Mouse (Mus musculus) kidney, adult 2 months (tissue): ENCODE measurements at regions not wholly inside any gene's neighbourhood (a gene's known extent, or its start where the extent isn't known, plus 50 kb on each side); places are given as distances from the start of the nearest gene placed in this dataset.

ENCODE experiments used
- DNase-seq: peaks from one replicate; pipeline ENCODE4 v3.0.0; 2021
- H3K27ac ChIP-seq: fragments of 200-500 bp; 2 replicates; pipeline ENCODE4 v1.5.1; 2012; ENCODE audit warnings: low read depth, low read length, control low read depth, inconsistent platforms; ENCODE audit not compliant: insufficient read depth
- H3K27me3 ChIP-seq: fragments of 200-500 bp; replicated peaks from 2 replicates; pipeline ENCODE4 v1.6.1; 2012; ENCODE audit warnings: mild to moderate bottlenecking, moderate library complexity, low read length, inconsistent platforms; ENCODE audit not compliant: control insufficient read depth, insufficient read depth
- H3K36me3 ChIP-seq: fragments of 200-500 bp; 2 replicates; pipeline ENCODE4 v1.6.1; 2012; ENCODE audit warnings: mild to moderate bottlenecking, moderate library complexity, low read length, inconsistent platforms; ENCODE audit not compliant: control insufficient read depth, insufficient read depth
- H3K4me1 ChIP-seq: fragments of 200-500 bp; 2 replicates; pipeline ENCODE4 v1.6.1; 2011; ENCODE audit warnings: low read length; ENCODE audit not compliant: control insufficient read depth, insufficient read depth
- H3K4me3 ChIP-seq: fragments of 200-500 bp; 2 replicates; pipeline ENCODE4 v1.5.1; 2011; ENCODE audit warnings: mild to moderate bottlenecking, low read depth, low read length, control low read depth; ENCODE audit not compliant: insufficient read depth
- CTCF ChIP-seq: fragments of 200-500 bp; conservative IDR thresholded peaks from 2 replicates; pipeline ENCODE4 v1.5.1; 2011; ENCODE audit warnings: low read depth, mild to moderate bottlenecking, control low read depth, low read length, moderate library complexity, mixed read lengths; ENCODE audit not compliant: insufficient read depth, insufficient read length
- POLR2A ChIP-seq: fragments of 200-500 bp; IDR thresholded peaks from one replicate; pipeline ENCODE4 v1.6.1; 2011; ENCODE audit warnings: low read depth, low read length, control low read depth
- WGBS: fragments of 180-500 bp; shearing (Covaris S2); methylation state at CpG from one replicate; pipeline ENCODE4 v1.1.7; 2018; 5-methylcytosine and 5-hydroxymethylcytosine counted together

DNA sequence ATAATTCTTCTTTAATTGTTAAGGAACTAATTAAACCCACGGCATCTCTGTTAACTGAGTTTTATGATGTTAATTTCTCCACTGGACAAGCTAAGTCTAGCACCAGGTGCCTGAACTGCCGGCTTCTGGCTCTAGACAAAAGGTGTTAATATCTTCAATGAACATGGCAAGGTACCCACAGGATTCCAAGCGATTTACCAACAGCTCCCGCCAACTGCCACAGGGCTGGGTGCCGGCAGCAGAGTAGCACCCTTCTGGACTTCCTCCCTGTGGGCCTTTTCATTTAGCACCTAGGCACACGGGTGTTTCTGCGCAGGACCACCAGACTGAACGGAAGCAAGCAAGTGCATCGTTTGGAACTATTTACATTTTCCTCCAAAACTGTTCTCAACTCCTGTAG lies 320.2 kb downstream of the Mycn start:
- WGBS, result 82% methylated on average over 9 of the region's 9 CpGs
- no peak for TF ChIP-seq CTCF
- TF ChIP-seq POLR2A, result no peak
- no peaks in the 10 kb centered on the region for H3K27me3 ChIP-seq

DNA sequence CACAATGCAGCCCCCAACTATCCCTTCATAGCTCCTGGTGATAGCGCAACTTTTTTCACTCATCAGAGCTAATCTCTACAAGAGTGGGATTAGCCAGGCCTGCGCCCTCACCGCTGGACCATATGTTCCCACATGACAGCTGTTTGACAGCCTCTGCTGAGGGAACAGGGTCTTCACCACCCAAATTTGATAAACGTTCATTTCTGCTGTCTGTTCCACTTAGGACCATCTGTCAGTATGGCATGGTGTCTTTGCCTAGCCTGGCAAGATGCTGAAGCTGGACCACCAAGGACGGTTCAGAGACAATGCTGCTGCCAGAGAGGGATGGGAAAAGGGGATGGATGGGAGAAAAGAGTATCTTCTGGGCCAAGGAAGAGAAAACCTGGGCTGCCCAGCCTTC lies 321.4 kb downstream of the Mycn start:
- TF ChIP-seq CTCF, result no peak
- no peak for TF ChIP-seq POLR2A
- no peak for DNase-seq
- H3K27me3 ChIP-seq, result no peaks in the 10 kb centered on the region

More for the DNA sequence above, 320.2 kb downstream of the Mycn start:
- no peaks in the 10 kb centered on the region for H3K36me3 ChIP-seq
- no peak overlapping the region for H3K4me3 ChIP-seq
- no peak for DNase-seq
- H3K4me1 ChIP-seq, result no peaks in the 10 kb centered on the region
- no peak overlapping the region for H3K27ac ChIP-seq

GRCm38 (mm10) chr12:12619431-12619830 lies 322.3 kb downstream of the Mycn start:
- Histone ChIP-seq H3K36me3 (no peaks in the 10 kb centered on the region), H3K27me3 (no peaks in the 10 kb centered on the region), H3K27ac (no peak overlapping the region), H3K4me3 (no peak overlapping the region), H3K4me1 (no peaks in the 10 kb centered on the region)
- no peak for DNase-seq
- WGBS, result 72% methylated on average over 5 of the region's 5 CpGs
- TF ChIP-seq POLR2A, result no peak
- TF ChIP-seq CTCF, result no peak

More for the DNA sequence above, 321.4 kb downstream of the Mycn start:
- WGBS, result 92% methylated on average over 5 of the region's 5 CpGs
- H3K4me1 ChIP-seq, result no peaks in the 10 kb centered on the region
- no peak overlapping the region for H3K4me3 ChIP-seq
- H3K36me3 ChIP-seq, result no peaks in the 10 kb centered on the region
- no peak overlapping the region for H3K27ac ChIP-seq

DNA sequence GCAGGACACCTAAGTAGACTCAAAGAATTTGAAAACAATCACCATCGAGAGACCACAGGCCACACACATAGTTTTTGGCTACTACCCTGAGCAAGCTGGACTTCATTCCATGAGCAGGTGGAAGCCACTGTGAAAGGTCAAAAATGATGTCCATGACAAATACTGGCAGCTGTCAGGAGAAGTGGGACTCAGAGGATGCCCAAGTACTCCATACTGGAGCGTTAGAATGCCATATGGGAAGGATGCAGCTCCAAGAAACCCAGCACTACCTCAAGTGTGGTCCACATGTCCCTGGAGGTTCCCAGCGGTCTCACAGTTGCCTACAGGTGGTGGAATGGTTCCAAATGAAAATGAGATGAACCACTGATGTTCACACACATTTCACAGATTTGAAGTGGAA lies 329.2 kb downstream of the Mycn start:
- DNase-seq, result no peak
- H3K36me3 ChIP-seq, result no peaks in the 10 kb centered on the region
- no peak overlapping the region for H3K27ac ChIP-seq
- H3K4me1 ChIP-seq, result no peaks in the 10 kb centered on the region
- 88% methylated on average over 3 of the region's 3 CpGs for WGBS
- H3K4me3 ChIP-seq, result no peak overlapping the region
- no peak for TF ChIP-seq CTCF
- no peak for TF ChIP-seq POLR2A
- no peaks in the 10 kb centered on the region; the same call in 1 of the 2 replicates for H3K27me3 ChIP-seq

GRCm38 (mm10) chr12:12610861-12611260 lies 330.9 kb downstream of the Mycn start:
- TF ChIP-seq CTCF, result no peak
- TF ChIP-seq POLR2A, result no peak
- DNase-seq, result no peak
- H3K36me3 ChIP-seq, result no peaks in the 10 kb centered on the region
- H3K27ac ChIP-seq, result no peak overlapping the region
- H3K4me1 ChIP-seq, result no peaks in the 10 kb centered on the region
- 82% methylated on average over 4 of the region's 4 CpGs for WGBS
- H3K4me3 ChIP-seq, result no peak overlapping the region
- no peaks in the 10 kb centered on the region; the same call in 1 of the 2 replicates for H3K27me3 ChIP-seq

DNA sequence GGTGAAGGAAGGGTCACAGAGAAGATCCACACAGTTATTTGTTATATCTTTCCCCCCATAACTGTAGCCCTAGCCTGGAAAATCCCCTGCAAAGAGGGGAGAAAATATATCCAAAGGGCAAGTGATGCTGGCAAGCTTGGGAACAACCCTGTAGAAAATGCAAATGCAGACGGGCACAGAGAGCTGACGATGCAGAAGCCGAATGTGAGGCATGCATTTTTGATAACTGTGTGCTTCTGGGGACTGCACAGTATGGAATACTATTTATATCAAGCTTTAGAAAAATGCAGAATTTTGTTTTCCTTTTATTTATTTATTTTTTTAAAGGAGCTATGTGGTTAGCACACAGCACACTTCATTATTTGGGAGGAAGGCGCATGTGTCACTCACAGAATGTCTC lies 333.7 kb downstream of the Mycn start:
- Histone ChIP-seq H3K27me3 (no peaks in the 10 kb centered on the region; the same call in 1 of the 2 replicates), H3K27ac (no peak overlapping the region), H3K36me3 (no peaks in the 10 kb centered on the region), H3K4me3 (no peak overlapping the region), H3K4me1 (no peaks in the 10 kb centered on the region)
- TF ChIP-seq CTCF, result no peak
- TF ChIP-seq POLR2A, result no peak
- WGBS, result 87% methylated on average over 4 of the region's 4 CpGs
- DNase-seq, result no peak

GRCm38 (mm10) chr12:12606911-12607310 lies 334.8 kb downstream of the Mycn start:
- Histone ChIP-seq H3K4me1 (no peaks in the 10 kb centered on the region), H3K27me3 (no peaks in the 10 kb centered on the region; the same call in 1 of the 2 replicates), H3K4me3 (no peak overlapping the region), H3K36me3 (no peaks in the 10 kb centered on the region), H3K27ac (no peak overlapping the region)
- no peak for DNase-seq
- WGBS, result 93% methylated on average over 6 of the region's 6 CpGs
- no peak for TF ChIP-seq CTCF
- TF ChIP-seq POLR2A, result no peak
